Mouse (Mus musculus) bone marrow macrophage, adult 2 months (primary cell): ENCODE measurements around the gene Wbp2. TPM values are rescaled to one million over a fixed set of nuclear protein-coding genes. Genes with fewer than 3 reads are reported as not detected.

Source experiments
- H3K27ac ChIP-seq: 2 replicates; pipeline ENCODE4 v1.5.1; 2012; ENCODE audit warnings: low read depth, low read length; ENCODE audit not compliant: insufficient read depth
- H3K4me1 ChIP-seq: 2 replicates; pipeline ENCODE4 v1.6.1; 2012; ENCODE audit warnings: low read length; ENCODE audit not compliant: control insufficient read depth, insufficient read depth
- H3K4me3 ChIP-seq: 2 replicates; pipeline ENCODE4 v1.5.1; 2012; ENCODE audit warnings: mild to moderate bottlenecking, low read length, moderate library complexity; ENCODE audit not compliant: insufficient read depth
- CTCF ChIP-seq: IDR thresholded peaks from 2 replicates; pipeline ENCODE4 v1.5.1; 2012; ENCODE audit warnings: low read depth, mild to moderate bottlenecking, low read length, moderate library complexity
- POLR2A ChIP-seq: IDR thresholded peaks from 2 replicates; pipeline ENCODE4 v1.6.1; 2012; ENCODE audit warnings: mild to moderate bottlenecking, low read depth, low read length, borderline replicate concordance
- polyA plus RNA-seq: library from polyadenylated mRNA; stranded (reverse); fragments of >200 nt; gene quantifications from 2 replicates; pipeline ENCODE4 v1.2.4, GENCODE M21; 2012; ENCODE audit not compliant: missing spikeins, insufficient read depth, insufficient read length

Gene Wbp2
- polyA plus RNA-seq, 1 experiment: 155 TPM

DNA sequence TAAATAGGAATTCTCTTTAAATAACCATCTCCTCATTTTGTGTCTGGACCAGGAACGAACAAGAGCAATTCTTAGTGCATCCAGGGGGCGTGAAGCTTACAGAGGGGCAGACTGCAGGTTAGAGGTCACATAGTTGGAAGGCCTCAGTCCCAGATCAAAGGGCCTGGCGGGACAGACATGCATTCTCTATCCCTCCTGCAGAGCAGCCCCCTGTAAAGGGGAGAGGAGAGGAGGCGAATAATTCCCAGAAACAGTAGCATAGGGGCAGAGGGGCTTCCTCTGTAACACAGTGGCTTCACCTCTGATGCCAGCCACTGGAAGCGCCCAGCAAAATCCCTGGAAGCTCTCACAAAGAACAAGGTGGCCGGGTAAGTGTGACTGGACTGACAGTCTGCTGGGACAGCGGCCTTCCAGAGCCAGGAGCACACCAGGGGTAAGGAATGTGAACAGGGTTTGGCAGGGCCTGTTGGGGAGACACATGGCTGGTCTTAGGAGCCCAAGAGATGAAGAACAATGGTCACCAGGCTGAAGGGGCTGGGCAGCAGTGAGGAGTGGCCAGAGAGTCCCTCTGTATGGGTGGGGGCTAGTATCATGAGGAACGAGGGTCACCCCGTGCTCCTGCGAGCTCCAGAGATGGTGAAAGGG is 8.0 kb downstream of the Wbp2 start:
- Histone ChIP-seq H3K4me1 (0 out of 2 replicates have a peak, but pooled peaks cover 2% of the 10 kb centered on the region), H3K4me3 (no peak overlapping the region), H3K27ac (no peak overlapping the region)
- no peak for TF ChIP-seq POLR2A
- no peak for TF ChIP-seq CTCF

DNA sequence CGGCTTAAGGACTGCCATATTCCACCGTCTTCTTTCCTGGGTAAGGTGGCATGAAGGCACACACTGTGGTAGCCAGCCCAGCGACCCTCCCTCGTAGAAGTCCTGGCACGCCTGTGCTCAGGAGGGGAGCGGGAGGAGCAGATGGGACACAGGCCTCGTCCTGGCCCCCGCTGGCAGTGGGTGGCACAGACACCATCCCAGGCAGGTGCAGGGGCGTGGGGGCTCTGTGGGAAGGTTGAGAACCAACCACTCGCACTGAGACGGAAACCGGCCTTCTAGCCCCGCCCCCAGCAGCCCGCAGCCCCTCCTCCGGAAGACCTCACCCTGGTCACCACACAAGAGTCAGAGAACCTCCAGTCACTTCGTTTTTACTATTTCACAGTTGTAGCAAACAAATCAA is 8.6 kb downstream of the Wbp2 start:
- Histone ChIP-seq H3K27ac (no peak overlapping the region), H3K4me3 (no peak overlapping the region), H3K4me1 (0 out of 2 replicates have a peak, but pooled peaks cover 2% of the 10 kb centered on the region)
- TF ChIP-seq CTCF (no peak), POLR2A (no peak)

DNA sequence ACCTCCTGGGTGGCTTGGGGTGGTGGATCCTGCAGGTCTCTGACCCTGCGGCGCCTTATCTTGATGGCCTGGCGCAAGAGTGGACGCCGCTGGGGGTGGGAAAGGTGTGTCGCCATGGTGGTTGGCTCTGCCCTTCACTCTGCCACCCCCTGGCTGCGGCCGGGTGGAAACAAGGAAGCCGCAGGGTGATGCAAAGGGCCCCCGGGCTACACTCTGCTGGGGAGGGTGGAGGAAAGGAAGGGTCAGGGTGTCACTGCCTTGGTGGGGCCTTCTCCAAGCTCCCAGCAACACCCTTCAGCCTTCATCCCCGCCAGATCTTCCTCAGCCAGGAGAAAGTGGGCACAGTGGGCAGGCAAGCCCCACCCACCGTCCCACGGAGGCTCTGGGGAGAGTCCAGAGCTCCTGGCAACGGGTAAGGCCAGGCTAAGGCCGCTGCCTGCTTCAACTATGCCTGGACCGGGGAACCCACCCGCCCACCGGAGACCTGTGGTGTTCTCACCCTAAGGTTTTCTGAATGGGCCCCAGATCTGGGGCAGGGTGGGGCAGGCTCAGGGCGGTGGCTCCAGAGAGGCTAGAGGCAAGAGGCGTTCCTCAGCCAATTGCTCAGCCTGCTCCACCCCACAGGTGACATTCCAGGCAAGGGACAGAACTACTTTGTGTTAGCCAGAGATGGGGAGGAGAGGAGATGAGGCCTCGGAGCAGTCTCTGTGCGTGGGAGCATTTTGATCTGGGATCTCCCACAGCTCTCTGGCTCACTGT is 9.2 kb downstream of the Wbp2 start, which contains the start of gene Unc13d:
TSS of gene Unc13d (minus strand) at position 516 of the 759 bp plus-strand sequence.
- H3K27ac ChIP-seq: no peak within 1 kb of the TSS
- no peak for TF ChIP-seq POLR2A
- no peak for TF ChIP-seq CTCF
- H3K4me3 ChIP-seq: no peak within 1 kb of the TSS
- 0 out of 2 replicates have a peak, but pooled peaks cover 2% of the 10 kb centered on the region for H3K4me1 ChIP-seq

DNA sequence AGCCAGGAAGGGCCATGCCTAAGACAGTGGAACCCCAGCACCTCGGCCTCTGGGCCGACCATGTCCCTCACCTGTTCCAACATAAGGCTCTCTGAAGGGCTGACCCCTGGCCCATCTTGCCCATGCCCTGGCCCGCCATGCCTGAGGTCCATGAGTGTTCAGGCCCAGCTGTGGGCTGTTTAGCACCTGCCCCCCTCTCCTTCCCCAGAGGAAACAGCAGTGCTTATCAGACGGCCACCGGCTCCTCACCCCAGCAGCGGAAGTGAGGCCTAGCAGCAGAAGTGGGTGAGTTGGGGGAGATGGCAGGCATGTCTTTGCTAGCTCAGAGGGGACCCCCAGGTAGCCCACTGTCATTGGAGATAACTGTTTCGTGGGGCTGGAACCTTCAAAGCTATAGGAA is 10.0 kb downstream of the Wbp2 start:
- Histone ChIP-seq H3K4me3 (no peak overlapping the region), H3K4me1 (0 out of 2 replicates have a peak, but pooled peaks cover 3% of the 10 kb centered on the region), H3K27ac (no peak overlapping the region)
- TF ChIP-seq POLR2A: no peak
- TF ChIP-seq CTCF: no peak

DNA sequence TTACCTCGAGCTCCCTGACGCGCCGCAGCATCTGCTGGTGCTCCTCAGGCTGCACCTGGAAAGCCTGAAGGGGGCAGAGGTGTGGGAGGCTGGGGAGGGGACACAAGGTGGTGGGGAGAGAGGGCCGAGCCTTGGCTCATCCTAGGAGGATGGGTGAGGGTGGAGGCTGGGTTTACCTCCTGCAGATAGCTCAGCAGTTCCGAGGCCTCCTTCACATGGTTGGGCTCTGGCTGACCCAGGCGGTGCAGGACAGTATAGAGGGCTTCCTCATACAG is 10.6 kb downstream of the Wbp2 start:
- TF ChIP-seq CTCF: no peak
- no peak for TF ChIP-seq POLR2A
- H3K4me3 ChIP-seq: no peak overlapping the region
- H3K27ac ChIP-seq: no peak overlapping the region
- 0 out of 2 replicates have a peak, but pooled peaks cover 6% of the 10 kb centered on the region for H3K4me1 ChIP-seq

DNA sequence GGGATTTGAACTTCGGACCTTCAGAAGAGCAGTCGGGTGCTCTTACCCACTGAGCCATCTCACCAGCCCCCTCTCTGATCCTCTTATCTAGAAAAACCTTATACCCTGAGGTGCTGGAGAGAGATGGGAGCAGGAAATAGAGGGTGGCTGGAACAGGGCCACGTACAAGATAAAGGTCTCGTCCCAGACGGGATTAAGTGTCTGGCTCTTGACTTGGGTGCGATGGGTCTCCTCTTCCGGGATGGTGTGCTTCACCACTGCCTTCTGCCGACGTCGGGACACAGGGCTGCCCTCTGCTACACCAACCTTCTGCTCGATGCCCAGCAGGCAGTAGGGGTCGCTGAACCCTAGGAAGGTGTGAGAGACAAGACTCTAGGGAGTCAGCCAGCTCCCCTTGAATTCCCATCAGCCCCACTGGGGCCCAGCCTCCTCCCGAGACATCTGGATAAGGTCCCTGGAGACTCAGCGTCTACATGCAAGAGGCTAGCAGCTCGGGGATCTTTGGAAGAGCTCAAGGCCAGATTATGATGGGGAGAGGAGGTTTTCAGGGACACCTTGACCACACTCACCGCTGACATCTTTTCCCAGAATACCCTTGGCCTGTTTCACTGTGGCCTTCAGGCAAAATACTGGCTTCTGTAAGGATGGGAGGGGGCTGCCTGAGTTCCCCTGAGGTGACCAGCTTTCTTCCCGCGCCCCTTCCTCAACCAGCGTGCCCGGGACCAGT is 11.1 kb downstream of the Wbp2 start:
- TF ChIP-seq POLR2A: no peak
- no peak for TF ChIP-seq CTCF
- Histone ChIP-seq H3K27ac (no peak overlapping the region), H3K4me3 (no peak overlapping the region), H3K4me1 (0 out of 2 replicates have a peak, but pooled peaks cover 6% of the 10 kb centered on the region)

DNA sequence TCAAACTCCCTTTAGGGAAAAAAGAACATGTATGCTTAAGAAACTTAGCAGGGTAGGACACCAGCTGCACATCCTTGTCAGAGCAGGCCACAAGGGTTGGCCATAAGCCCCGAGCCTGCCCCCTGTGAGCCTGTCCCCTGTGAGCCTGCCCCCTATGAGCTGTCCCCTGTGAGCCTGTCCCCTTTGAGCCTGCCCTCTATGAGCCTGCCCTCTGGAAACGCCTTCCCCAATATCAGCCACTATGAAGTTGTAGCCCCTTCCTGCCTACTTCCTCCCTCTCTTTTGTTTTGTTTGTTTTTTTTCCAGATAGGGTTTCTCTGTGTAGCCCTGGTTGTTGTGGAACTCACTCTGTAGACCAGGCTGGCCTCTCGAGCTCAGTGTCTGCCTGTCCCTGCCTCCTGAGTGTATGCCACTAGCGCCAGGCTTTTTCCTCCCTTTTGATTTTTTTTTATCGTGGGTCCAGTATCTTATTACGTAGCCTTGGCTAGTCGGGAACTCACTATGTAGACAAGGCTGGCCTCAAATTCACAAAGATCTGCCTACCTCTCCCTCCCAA is 12.3 kb downstream of the Wbp2 start:
- Histone ChIP-seq H3K4me3 (no peak overlapping the region), H3K4me1 (0 out of 2 replicates have a peak, but pooled peaks cover 6% of the 10 kb centered on the region), H3K27ac (no peak overlapping the region)
- TF ChIP-seq POLR2A (no peak), CTCF (no peak)

DNA sequence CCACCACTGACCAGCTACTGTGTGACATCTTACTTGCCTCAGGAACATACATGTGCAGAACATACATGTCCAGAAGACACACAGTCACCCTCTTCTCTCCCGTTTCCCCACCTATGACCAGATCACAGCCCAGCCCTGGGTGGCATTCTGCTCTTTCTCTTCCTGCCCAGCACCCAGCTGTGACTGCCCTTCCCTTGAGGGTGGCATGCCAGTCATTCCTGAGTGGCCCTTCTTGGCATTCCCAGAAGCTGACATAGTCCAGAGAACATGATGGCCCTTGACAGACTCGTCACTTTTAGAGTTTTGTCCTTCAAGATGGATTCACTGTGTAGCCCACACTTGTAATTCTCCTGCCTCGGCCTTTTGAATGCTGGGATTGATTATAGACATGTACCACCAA is 14.2 kb downstream of the Wbp2 start:
- no peak overlapping the region for H3K4me3 ChIP-seq
- H3K4me1 ChIP-seq: 0 out of 2 replicates have a peak, but pooled peaks cover 4% of the 10 kb centered on the region
- no peak overlapping the region for H3K27ac ChIP-seq
- no peak for TF ChIP-seq CTCF
- no peak for TF ChIP-seq POLR2A

DNA sequence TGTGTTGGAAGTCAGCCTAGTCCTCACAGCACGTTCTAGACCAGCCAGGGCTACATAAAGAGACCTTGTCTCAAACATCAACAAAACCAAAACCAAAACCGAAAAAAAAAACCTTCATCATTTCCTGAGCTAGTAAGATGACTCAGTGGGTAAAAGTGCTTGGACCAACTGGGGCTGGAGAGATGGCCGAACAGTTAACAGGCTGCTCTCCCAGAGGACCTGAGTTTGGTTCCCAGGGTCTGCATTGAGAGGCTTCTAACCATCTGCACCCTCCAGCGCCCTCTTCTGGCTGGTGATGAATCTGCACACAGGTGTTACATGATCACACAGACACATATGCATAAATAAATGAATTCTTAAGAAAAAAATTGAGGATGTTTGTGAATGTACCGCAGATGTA is 15.3 kb downstream of the Wbp2 start:
- Histone ChIP-seq H3K27ac (no peak overlapping the region), H3K4me1 (0 out of 2 replicates have a peak, but pooled peaks cover 4% of the 10 kb centered on the region), H3K4me3 (no peak overlapping the region)
- TF ChIP-seq POLR2A (no peak), CTCF (peak; percentile 85)
